Mouse (Mus musculus) cerebellum, postnatal 36 days (tissue): ENCODE results near the gene Tas2r131.
"Not testable (repeated sequence)": the region's sequence is repeated elsewhere in the genome, so short reads cannot be mapped to it uniquely, and the experiment has no call there.

Experiments used
- DNase-seq, 2 experiments: peaks; one replicate each; pipeline ENCODE4 v3.0.0; 2021 to 2022; ENCODE audit warnings: mixed read lengths in 2 of 2

Tas2r131 gene

DNA sequence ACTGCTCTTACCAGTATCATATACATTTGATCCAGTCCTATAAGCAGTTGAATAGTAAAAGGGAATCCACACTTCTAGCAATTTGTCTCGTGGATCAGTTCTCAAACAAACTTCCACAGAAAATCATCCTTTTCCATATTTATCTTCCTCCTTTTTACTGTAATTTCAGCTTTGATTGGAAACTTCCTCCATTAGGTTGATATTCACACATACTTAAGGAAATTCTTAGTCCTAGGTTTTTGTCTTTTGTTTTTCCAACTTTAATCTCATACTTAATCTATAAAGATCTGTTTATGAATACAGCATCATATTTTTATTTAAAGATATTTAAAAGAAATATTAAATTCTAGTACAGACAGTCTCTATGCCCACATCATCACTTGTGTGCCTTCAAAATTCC lies at the start of gene Tas2r131:
TSS of gene Tas2r131 (minus strand) at position 101 of the 400 bp plus-strand sequence.
- no peak for DNase-seq

DNA sequence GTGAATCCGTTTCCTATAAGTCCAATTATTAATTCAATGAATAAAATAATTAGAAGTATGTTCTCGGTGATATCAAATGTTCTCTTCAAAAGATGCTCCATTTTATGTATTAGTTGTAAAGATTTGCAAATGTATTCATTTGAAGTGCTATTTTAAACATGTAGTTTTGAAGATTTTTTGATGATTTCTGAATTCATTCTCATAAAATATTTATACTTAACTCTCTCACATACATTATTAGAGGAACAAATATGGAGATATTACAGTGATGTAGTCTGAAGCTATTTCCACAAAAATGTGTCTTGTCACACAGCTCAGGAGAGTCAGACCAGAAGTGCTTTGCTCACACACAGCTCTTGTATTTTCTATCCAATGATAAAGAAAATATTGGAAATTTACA lies 23.1 kb upstream of the Tas2r131 start, which contains the start of gene Tas2r109:
TSS of gene Tas2r109 (minus strand) at position 101 of the 400 bp plus-strand sequence.
- no peak for DNase-seq

DNA sequence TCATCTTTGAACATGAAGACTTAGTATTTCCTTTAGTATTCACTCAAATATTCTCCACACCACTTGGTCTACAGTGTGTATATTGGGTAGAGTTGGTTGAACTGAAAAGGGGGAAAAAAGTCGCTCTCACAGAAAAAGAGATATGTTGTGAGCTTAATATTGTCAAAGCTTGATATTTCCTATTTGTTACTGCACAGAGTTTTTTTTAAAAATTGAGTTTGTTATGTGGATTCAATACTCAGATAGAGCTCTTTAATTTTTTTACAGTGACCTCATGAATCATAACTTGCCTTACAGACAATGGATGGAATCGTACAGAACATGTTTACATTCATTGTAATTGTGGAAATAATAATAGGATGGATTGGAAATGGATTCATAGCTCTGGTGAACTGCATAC lies 6.9 kb downstream of the Tas2r131 start, which contains the start of gene Tas2r129:
TSS of gene Tas2r129 (plus strand) at position 301 of the 400 bp plus-strand sequence.
- no peak for DNase-seq

DNA sequence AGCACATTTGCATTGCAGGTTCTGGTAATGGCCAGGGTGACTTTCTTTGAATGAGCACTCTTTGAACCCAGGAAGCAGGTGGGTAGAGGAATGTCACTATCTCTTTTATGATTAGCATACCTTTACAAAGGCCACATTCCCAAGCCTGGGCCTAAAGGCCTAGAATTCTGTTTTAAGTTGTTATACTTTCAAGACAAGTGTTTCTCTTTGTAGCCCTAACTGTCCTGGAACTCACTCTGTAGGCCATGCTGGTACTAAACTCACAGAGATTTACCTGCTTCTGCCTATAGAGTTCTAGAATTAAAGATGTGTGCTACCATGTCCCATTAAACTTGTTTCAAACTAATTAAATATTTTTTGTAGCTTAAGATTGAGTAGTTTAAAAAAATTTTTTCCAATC lies 16.3 kb downstream of the Tas2r131 start:
- not testable (repeated sequence) for DNase-seq

DNA sequence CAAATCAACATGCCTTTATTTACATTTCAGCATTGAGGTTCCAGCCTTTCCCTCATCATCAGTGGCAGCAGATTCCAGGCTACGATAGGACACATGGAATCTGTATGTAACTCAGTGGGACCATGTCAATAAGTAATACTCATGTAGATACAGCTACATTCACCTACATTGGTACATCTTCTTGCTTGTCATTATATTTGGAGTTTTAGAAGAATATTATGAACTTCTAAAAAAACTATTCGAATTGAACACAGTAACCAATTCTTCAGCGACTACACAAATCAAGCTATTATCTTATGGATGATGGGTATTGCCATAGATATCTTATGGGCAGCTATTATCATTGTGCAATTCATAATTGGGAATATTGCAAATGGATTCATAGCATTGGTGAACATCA lies 48.4 kb downstream of the Tas2r131 start, which contains the start of gene Tas2r125:
TSS of gene Tas2r125 (plus strand) at position 301 of the 400 bp plus-strand sequence.
- DNase-seq, result no peak
